Mouse (Mus musculus) cerebellum, adult 9-10 months (tissue): ENCODE results near the gene Apba1.

Source experiments
- DNase-seq: peaks from one replicate; pipeline ENCODE4 v3.0.0; 2022

The Apba1 gene

GRCm38 (mm10) chr19:23879862-23880261 lies 121.2 kb downstream of the Apba1 start:
- DNase-seq, result peak; percentile 75

DNA sequence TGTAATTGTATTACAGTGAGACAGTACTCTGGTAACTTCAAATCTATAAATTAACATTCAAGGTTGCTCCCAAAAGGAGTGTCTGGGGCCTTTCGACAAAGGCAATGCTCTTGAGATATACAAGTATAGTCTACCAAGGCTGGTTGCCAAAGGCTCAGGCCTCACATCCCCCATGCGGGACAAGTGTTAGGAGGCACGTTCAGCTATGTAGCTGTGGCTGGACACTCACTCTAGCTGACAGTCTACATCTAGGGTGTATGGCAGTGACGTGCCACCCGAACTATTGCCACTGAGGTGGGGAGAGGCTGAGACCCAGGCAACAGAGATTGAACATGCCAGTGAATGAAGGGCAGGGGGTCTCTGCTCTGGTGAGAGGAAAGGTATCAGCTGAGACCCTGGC lies 127.5 kb downstream of the Apba1 start:
- no peak for DNase-seq

DNA sequence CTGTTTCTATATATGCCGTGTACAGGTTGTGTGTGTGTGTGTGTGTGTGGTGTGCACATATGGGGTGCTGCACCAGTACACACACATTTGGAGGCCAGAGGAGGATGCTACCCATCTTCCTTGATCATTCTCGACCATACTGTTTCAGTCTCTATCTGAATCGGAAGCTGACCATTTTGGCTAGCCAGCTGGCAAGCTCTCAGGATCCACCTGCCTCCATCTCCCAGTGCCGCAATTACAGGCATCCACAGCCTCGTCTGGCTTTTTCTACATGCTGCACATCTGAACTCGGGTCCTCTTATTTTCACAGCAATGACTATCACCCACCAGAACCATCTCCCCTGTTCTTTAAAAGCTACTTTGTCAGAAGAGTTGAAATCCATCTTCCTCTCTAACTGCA lies 132.7 kb downstream of the Apba1 start:
- DNase-seq, result peak; percentile 68

GRCm38 (mm10) chr19:23892633-23893032 lies 133.9 kb downstream of the Apba1 start:
- DNase-seq, result no peak

GRCm38 (mm10) chr19:23893093-23893889 lies 134.6 kb downstream of the Apba1 start:
- no peak for DNase-seq

GRCm38 (mm10) chr19:23893946-23894345 lies 135.3 kb downstream of the Apba1 start:
- DNase-seq, result no peak

DNA sequence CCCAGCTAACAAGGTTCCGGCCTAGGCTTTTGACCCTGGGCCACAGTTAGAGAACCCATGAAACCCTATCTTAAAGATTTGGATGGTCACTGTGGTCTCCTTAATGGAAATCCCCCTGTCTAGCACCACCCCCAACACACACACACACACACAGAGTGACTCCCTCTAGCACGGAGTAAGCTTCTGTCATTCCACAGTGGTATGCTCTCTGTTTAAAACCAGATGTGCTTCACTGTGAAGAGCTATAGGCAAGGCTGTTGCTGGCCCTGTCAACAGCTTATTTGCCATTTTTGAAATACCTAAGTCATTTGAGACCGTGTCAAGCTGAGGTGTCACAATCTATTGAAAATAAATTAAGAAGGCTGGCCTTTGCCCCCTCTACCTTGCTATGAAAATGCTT lies 136.1 kb downstream of the Apba1 start:
- DNase-seq, result no peak

DNA sequence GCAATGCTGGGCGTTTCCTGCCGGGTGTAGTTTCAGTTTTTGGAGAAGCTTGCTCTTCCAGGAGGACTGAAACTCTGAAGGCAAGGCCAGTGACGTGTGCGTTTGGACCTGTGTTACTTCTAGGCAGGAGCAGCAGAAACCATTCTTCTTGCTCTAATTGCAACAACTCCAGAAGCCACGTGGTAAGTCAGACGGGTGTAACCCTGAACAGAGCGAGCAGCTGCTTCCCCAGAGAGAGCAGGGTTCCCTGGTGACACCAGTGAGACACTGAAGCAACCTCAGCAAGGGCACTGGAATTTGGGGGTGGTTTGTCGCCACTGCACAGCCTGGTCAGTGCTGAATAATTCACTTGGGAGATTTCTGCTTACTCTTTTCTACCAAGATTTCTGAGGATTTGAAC lies 138.2 kb downstream of the Apba1 start:
- DNase-seq, result no peak

DNA sequence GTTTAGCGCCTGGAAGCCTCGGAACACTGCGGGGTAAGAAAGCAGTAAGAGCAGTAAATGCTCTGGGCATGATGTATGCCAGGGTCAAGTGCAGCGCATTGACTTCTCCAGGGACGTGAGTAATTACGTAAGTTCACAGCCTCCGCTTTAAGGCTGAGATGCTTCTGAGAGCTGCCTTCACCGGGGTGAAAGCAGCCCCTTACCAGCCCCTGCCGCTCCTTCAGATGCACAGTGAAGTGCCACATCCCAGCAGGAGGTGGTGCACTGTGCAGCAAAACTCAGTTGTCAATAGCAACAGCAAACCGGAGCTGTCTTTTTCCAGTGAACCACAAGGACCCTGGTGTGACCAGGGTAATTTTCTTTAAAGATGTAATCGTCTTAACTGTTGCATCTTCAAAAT lies 139.8 kb downstream of the Apba1 start:
- no peak for DNase-seq

- DNase-seq, result no peak
Observed at GRCm38 (mm10) chr19:23901177-23901576, 142.5 kb downstream of the Apba1 start.

- DNase-seq, result no peak
Observed at GRCm38 (mm10) chr19:23901768-23902167, 143.1 kb downstream of the Apba1 start.

- DNase-seq, result no peak
Observed at GRCm38 (mm10) chr19:23903066-23903465, 144.4 kb downstream of the Apba1 start.

DNA sequence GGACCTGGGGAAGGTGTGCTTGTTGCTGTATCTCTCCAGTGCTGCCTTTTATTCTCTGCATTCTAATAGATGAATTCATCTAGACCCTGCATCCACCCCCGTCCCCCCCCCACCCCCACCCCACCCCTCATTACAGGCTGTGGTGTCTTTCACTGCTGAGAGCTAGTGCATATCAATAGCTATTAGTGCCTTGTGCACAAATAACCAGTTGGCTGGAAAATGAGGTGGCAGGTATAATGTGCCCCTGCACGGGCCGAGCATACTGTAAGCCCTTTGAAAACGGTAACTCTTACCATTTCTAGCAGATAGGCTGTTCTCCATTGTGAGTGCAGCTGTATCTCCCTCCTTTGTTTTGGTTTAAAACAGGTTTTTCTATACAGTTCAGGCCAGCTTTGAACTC lies 146.2 kb downstream of the Apba1 start:
- DNase-seq, result no peak

GRCm38 (mm10) chr19:23905772-23906171 lies 147.1 kb downstream of the Apba1 start:
- DNase-seq, result no peak

DNA sequence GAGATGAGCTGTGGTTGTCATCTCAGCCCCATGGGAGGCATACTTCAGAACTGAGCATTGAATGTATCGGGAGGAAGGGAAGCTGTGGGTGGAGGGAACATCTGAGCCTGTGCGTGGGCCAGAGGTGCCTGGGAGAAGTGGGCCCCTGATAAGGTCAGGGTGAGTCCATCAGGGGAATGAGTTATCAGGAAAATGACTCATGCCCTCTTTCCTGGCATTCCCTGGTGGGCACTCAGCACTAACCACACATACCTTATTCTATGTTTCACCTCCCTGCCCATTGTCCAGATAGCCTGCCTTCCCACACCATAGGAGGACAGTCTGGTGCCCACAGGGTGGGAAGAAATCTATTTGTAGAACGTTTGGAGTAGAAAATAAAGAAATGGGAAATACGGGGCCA lies 151.7 kb downstream of the Apba1 start:
- DNase-seq, result no peak

GRCm38 (mm10) chr19:23919384-23920219 lies 160.9 kb downstream of the Apba1 start:
- DNase-seq, result no peak

DNA sequence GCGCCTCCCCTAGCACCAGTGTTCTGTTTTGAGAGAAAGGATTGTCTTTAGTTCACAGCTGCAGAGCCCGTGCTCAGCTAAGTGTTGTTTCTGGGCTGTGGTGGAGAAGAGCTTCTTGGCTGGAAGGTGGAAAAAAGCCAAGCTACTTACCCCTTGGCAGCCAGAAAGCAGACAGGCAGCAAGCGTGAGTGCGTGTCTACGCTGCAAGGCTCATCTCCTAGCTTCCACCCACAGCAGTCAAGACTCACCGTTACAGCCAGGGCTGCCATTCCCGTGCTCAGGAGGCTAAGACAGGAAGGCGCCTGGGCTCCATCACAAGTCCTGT lies 161.5 kb downstream of the Apba1 start:
- DNase-seq, result no peak

- no peak for DNase-seq
Observed at GRCm38 (mm10) chr19:23922601-23923000, 163.9 kb downstream of the Apba1 start.

DNA sequence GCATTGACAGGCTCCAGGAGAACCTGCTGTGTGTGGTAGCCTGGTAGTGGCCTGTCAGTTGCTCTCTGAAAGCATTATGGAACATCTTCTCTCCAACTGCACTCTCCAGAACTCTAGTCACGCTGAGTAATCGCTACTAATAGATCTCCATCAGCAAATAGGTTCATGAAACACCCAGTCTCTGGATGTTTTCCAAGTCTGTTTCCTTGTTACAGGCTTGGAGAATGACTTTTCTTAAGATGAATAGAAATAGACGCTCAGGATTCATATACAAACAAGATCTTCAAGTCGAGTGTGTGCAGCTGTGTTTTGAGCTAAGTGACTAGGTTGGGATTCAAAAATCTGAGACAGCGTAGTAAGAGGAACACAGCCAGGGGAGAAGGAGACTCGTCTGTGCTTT lies 165.4 kb downstream of the Apba1 start:
- DNase-seq, result no peak

DNA sequence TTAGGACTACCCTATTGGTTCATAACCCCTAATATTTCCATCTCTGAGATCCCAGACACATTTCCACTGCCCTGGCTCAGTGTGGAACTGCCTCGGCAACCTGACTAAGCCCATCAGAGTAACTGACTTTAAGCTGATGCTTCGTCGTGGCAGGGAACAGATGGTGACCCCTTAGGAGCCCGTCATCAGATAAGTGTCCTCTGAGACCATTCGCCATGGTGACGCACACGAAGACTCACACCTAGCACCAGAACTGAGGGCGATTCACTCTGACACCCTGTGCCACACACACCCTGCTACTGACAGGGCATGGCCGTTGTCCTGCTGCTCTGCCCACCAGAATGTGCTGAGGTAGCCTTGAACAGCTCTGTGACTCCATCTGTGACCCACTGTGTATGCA lies 166.1 kb downstream of the Apba1 start:
- DNase-seq, result peak; percentile 56

- DNase-seq, result peak; percentile 81
Observed at GRCm38 (mm10) chr19:23925541-23925940, 166.9 kb downstream of the Apba1 start.

- DNase-seq, result no peak
Observed at GRCm38 (mm10) chr19:23930826-23931225, 172.1 kb downstream of the Apba1 start.

DNA sequence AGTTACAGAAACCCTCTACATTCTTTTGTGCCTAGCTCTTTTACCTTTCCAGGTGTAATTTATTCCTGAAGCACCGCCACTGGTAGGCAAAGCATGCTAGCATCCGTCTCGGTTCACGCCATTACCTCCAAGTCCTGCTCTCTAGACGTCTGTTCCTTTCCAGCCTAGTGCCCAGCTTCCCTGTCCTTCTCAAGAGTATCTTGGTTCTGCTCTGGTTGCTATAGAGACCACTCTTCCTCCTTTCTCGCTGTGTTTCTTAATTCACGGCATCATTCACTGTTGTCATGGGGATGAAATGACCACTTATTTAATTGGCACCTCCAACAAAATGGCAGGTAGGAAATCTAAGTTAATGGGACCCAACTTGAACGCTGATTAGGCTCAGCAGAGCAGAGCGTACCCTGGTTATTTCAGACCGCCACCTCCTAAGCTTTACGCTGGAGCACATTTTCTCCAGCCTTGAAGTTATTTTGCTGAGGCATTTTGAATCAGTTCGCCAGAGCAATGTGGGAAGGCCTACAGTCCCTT lies 182.8 kb downstream of the Apba1 start:
- DNase-seq, result no peak

GRCm38 (mm10) chr19:23942886-23943285 lies 184.2 kb downstream of the Apba1 start:
- peak; percentile 73 for DNase-seq
